Mouse (Mus musculus): ENCODE results near the gene Tmprss7.
A peak's percentile ranks its signal among the peaks of the same experiment; 100 is the strongest.

The Tmprss7 gene

DNA sequence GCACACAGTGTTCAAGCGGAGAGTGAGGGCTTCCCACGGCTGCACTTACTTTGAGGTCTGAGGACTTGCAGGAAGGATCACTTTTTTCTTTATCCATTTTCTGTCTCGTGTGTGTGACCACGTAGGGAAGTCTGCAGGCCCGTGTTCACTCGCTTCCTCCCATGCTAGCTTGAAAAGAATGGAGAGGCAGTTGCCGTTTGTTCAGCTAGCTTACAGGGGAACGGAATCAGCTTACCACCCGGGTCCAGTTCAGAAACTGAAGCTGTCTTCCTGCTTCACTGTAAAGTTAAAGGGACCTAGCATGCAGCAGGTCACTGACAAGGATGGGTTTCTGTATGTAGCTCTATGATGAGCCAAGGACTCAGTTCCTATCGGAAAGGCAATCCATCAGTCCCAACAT is at the start of gene Tmprss7:
Tmprss7 (minus strand) TSS at position 101 of the 400 bp plus-strand sequence.
- DNase-seq (ENCODE audit: low spot score): no peak

DNA sequence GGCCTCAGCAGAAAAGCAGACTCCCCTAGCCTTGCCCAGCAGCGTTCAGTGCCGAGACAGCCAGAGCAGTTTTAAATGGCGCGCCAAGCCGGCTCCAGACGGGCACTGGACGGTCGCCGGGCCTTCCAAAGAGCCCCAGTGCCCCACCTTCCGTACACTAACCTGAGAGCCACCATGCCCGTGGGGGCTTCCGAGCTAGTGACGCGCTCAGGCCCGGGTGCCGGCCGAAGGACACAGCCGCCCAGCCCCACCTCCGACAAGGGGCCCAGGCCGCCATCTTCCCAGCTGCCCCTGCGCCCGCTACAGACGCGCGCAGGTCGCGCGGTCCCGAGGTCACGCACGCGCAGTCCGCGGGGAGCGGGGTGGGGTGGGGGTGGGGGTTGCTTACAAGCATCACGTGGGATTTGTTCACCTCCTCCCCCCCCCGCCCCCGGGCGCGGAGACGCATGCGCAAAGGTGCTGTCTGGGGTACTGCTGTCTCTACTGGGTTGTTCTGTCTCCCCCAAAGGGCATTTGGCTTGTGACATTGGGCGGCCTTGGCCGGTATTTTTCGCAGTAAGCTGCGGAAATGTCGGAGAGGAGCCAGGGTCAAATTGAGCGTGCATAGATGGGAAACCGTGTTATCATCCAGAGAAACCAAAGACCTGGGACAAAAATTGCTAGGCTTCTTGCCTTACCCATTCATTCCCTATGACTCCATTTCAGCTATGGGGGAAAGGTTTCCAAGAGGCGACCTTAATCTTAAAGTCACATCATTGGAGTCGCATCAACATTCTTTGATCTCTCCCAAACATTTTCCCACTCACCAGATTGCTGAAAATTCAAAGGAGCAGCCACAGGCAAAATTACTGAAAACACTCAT is 49.4 kb upstream of the Tmprss7 start, which contains the start of gene Abhd10:
Abhd10 (minus strand) TSS at position 341 of the 862 bp plus-strand sequence.
- DNase-seq (ENCODE audit: low spot score): peak; percentile 95

DNA sequence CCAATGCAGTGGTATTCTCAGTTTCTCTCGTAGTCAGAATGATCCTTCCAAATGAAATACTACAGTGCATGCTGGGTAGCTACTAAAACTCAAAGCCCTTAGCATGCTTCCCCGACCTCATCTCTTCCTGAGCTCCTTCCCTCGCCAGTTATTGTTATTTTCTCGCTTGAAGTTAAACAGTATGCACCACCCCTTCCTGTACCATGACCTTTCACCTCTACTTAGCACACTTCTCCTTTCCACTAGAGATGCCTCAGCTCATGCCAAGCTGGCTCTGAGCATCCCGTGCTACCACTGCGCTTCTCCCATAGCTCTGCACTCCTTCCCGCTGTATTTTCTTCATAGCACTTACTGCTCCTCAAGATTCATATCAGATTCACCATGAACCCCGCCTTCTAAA is 44.4 kb upstream of the Tmprss7 start:
- no peak for DNase-seq (ENCODE audit: low spot score)

DNA sequence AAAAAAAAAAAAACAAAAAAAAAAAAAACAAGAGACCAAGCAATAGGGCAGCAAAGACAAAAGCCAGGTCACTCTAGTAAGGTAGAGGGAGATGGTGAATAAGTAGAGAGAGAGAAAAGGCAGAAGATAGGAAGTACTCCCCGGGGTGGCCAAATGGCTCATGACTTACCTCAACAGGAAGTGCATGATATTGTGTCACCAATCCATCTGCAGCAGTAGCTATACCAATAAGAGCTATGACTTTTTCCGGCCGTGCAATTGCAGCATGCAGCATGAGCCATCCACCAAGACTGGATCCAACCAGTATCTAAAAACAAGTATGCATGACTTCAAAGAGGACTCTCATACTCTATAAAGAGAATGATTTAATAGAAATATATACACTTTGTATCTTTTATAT is 43.3 kb upstream of the Tmprss7 start:
- DNase-seq (ENCODE audit: low spot score): no peak

DNA sequence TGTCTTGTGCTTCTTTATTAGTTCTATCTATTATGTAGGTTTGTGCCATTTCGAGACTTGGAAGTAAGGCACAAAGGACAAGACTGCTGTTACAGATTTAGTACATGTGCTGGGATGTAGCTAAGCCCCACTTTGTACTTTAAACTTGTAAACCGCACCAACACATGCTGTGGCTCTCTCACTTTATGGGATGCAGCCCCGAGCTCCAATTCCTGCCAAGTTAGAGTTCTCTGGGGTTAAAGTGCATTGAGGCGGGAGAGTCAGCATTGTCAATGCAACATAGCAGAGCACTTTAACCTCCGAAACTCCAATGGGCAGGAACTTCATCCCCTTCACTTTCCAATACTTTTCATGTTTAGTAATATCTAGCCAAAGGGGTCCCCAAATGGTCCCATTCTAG is 35.7 kb upstream of the Tmprss7 start:
- DNase-seq (ENCODE audit: low spot score): no peak

DNA sequence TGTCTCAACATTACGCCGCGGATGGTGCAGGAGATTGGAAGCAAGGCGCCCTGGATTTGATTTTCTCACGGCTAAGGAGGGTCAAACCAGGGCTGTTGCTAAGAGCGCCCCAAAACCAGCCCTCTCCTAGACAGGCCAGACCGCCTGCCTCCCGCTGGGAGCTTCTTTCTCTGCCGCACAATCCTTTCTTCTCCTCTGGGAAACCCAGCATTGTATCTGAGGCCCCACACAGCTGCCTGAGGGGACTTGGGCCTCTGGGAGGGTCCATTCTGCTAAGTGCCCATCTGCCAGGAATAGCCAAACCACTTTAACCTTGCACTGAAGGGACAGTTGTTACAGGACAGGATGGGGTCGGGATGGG is 31.3 kb upstream of the Tmprss7 start:
- DNase-seq (ENCODE audit: low spot score): no peak

DNA sequence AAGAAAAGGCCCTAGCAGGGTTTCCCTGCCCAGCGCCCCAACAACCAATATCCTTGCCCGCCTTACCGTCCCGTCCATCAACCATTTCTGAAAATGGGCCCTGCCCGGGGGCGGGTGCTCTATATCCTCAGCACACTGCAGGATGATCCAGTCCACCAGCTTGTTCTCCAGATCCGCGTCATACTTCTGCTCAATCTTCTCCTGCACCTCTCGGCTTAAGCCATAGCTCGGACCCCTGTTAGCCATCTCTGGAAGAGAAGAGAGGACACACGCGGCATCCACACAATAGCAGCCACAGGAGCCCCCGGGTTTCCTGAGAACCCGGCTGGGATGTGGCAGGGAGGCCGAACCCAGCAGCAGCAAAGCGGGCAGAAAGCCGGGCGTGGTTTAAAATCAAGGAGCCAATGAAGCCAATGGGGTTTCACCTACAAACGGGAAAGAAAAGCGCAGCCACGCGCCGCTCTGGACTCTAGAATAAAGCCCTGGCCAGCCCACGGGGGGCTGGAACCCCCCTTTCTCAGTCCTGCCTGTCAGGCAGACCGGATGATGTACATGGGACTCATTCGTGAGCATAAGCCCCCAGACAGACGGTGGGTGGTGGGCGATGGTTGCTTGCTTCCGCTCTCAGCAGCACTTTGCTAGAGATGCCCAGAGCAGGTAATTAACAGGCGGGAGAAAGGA is 30.7 kb upstream of the Tmprss7 start, which contains the start of gene Tagln3:
Tagln3 (minus strand) TSS at position 548 of the 681 bp plus-strand sequence.
- DNase-seq (ENCODE audit: low spot score): no peak

DNA sequence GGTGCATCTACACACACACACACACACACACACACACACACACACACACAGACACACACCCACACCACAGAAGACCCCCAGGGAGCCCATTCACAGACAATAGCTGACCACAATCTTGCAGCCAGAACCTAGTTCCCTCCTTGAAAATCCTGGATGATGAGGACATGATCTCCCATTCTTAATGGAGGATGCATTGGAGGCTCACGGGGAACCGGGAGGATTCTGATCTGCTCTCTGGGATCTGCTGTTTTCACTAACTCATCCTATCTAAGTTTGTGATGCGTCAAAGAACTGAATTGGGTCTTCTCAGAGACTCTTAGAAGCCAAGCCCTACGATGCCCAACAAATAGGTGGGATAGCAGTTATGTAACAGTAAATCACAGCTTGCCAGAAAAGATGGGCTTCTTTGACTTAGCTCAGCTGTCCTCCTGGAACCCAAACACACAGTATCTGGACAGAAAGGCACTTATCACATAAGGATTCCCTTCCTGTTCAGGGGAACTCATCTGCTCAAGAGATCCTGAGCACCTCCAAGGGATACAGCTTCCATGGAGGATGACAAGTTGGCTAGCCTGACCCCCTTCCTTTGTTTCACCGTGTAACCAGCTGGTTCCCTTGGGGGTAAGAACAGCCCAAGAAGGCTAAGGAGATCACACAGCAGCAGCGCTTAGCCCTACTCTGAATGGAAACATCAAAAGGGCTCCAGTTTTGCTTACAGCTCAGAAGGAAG is 29.9 kb upstream of the Tmprss7 start:
- DNase-seq (ENCODE audit: low spot score): no peak

DNA sequence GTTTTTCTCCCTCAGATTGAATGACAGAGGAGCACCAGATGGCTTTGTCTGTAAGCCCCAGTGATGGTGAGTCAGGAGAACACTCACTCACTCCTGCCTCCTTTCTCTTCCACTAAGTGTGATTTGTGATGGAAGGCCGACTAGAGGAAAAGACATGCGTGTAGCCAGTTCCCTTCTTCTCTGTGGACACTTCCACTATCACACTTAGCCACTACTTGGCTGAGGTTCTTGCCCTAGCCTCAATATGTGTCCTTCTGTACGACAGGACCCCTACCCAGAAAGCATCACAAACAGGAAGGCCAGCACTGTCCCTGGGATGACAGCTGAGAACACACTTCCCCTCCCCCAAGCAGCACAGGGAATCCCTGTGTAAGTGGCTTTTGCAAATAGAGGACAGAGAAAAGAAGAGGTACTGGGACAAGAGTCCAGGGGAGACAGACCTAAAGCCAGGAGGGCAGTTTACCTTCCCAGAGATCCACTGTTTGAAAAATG is 29.0 kb upstream of the Tmprss7 start:
- no peak for DNase-seq (ENCODE audit: low spot score)

DNA sequence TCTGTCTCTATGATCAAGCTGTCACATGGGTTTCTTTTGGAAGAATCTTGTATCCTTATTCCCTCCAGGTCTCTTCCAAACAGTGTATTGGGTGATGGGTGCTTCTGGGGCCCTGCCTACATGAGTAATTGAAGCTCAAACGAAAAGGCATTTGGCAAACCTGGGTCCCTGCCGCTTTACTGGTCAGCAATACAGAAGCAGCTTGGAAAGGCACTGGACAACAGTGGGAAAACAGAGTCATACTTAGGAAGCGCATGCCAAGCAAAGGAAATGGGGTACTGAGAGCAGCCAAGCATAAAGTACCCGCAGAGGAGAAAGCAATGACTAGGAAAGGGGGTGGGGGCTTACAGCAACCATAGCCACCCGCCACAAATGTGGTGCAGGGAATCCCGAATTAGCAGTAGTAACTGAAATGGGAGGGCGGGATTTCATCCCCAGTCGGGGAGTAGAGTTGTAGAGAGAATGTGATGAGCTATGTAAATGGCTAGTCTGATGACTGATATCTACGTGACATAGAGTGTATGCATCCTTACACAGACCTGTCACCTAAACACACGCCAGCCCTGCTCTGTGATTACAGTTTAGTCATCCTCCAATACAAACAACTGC is 26.7 kb upstream of the Tmprss7 start:
- DNase-seq (ENCODE audit: low spot score): no peak

DNA sequence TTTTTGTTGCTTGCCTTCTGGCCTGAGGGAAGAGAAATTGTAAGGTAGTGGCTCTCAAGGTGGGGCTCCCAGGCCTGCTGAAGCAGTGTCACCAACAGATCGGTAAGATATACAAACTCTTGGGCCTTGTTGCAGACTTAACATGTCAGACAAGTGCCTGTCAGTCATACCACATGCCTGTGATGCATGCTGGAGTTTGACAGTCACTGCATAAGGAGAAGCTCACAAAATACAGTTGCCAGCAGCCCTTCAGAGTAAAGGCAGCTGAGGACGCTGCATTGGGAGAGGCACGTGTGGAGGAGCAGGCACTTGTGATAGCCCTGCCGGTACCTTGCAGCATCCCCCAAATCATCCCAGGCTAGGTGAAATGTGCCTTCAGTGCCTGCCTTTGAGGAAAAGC is 24.8 kb upstream of the Tmprss7 start:
- DNase-seq (ENCODE audit: low spot score): no peak

DNA sequence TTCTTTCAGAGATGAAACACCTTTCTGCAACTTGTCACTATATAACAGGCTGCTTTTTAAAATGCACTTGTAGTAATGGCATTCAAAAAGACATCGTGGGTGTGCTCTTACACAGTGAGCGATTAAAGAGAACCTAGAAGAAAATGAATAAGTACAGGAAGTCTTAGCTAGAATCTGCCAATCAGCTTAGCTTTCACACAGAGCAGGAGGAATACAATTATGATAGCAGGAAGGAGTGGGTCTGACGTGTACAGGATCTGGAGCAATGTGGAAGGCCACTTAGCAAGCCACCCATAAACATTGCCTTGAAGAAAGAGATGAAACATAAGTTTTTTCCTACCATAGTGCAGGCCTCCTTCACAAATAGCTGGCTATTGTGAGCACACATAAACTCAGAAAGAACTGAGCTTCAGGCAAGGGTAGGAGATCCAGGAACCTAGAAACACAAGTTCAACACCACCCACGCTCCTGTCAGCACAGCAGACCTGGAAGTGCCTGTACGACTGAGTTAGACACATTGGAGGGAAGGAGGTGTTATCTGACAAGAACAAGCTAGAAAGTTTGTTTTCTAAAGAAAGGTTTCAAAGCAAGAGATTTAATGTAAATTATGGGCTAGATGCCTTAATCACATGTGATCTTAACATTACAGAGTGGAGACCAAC is 21.2 kb upstream of the Tmprss7 start:
- DNase-seq (ENCODE audit: low spot score): no peak

DNA sequence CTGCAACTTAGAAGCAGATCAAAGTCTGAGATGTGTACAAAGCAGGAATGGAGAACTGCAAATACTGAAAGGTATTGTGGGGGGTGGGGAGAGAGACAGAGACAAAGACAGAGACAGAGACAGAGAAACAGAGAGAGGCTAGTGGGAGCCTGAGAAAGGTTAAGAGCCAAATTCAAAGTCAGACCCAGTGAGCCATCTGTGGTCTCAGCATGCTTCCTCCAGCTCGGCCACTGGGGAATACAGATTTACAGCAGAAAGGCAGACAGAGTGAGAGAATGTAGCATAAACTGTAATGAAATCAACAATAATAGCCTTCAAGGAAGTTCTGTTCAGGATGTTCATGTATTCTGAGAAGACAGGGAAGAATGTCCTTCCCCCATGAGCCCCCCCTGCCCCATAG is 20.4 kb upstream of the Tmprss7 start:
- DNase-seq (ENCODE audit: low spot score): no peak

DNA sequence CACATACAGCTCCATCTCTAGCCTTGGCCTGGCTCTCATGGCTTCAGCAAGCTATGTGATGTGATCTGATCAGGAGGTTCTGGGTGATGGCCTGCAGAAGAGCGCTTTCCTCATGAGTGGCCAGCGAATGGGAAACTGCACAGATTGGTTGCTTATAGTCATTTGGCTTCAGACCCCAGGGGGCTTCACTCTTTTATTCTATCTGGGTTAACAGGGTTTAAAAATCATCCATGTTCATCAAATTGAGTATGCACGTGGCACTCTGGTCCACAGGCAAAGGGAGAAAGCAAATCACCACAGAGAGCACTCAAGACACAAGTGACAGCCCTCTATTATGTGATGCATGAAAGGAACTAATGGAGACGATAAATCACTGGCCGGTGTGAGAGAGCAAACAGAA is 19.8 kb upstream of the Tmprss7 start:
- no peak for DNase-seq (ENCODE audit: low spot score)

DNA sequence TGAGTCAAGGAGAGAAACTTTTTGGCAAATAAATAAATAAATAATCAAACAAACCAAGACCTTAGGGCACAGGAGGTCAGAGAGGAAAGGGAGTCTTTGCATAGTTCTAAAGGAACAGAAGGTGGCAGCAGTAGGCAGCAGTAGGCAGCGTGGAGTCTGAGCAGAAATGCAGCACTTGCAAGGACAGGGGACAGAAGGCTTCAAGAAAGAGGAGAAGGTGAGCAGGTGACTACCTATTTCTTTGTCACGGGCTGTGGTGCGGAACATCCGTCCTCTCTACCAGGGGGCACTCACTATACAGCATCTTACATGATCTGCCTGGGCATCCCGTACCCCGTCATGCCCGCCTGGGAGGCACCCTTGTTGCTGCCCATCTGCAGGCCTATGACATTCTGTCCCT is 17.8 kb upstream of the Tmprss7 start:
- peak; percentile 43 for DNase-seq (ENCODE audit: low spot score)

DNA sequence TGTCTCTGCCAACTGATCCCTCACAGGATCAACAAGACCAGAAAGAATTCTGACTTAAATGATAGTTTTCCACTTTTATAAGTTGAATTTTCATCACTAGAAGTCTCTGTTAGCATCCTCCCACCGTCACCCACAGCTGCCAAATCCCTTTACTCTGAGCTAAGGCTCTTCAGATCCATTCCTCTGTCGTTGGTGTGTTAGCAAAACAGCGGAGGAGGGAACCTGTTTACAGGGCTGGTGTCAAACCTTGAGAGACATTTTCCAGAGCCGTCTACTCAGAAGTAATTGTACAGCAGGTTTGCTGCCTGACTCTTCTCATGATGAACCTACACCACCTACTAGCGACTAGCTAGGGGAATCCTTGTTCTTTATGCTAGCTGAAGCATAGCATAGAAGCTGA is 5.8 kb upstream of the Tmprss7 start:
- no peak for DNase-seq (ENCODE audit: low spot score)

DNA sequence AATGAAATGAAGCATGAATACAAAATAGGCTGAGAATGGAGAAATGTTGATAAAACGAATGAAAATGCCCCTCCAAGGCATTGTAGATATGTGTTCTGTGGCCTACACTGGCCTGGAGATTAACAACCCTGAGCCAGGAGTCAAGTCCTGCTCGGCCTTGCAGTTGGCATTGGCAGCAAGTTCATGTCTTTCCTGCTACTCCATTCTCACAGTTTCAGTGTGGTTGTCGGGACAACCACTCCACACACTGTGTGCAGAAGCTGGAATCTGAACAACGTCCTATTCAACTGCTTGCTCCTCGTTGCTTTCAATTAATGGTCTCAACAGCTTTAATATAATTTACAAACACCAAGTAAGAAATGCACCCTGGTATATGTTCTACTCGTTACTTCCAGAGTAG is 4.5 kb upstream of the Tmprss7 start:
- DNase-seq (ENCODE audit: low spot score): no peak

DNA sequence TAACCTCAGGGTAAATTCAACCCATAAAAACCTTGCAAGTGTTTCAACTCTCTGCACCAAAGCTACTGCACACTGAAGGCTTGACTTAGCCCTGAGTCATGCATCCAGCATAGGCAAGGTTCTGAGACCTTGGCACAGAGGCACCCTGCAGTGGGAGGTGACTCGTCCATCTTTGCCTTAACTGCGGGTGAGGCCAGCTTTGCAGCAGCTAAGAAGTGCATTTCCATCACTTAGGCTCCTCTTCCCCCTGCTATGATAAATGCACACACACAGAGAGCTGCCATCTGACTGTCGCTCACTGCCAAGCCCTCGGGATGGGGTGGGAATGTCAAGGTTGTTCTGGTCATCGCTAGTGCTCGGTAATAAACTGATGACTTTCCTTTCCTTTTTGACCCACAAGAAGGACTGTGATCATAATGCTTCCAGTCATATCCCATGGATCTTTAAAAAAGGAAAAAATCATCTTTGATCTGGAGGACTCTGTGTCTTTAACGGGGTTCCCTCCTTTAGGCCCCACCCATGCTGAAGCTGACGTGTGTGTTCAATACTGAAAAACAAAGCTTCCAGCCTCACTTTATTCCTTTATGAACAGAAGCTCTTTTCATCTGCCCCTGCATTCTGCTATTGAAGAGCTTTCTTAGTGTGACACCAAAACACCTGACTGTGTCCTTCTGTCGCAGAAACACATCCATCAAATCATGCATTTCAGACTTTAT is 2.1 kb upstream of the Tmprss7 start:
- no peak for DNase-seq (ENCODE audit: low spot score)

DNA sequence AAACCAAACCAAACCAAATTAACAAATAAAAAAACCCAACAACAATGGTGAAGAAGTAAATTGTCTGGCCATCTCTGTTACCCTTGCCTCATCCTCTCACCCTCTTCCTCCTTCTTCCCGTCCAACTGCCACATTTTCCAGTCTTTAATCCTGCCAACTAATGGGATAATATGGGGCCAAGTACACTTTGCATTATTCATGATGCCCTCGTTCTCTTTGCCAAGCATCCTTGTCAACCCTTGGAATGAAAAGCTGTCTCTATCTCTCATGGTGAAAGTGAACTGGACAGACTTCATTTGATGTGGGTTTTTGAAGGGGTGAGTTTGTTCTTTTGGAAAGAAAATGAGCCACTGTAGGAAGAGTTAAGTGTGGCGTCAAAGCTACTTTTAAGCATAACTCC is 607 bp downstream of the Tmprss7 start:
- no peak for DNase-seq (ENCODE audit: low spot score)

DNA sequence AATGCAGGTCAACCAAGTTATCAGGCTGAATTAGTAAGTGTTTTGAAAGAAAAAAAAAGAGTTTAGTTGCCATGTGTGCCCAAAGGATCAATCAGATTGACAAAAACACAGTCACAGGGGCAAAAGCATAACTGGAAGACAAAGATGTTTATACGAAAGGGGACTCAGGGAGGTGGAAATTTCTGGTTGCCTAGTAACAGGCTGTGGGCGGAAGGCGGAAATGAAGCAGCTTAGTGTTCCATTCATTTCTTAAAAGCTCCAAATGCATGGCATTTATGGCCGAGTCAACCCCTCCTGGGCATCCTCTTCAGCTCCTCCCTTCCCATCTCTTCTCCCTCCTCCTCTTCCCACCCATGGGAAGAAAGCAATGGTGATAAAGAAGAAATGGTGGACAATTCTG is 3.3 kb downstream of the Tmprss7 start:
- no peak for DNase-seq (ENCODE audit: low spot score)

DNA sequence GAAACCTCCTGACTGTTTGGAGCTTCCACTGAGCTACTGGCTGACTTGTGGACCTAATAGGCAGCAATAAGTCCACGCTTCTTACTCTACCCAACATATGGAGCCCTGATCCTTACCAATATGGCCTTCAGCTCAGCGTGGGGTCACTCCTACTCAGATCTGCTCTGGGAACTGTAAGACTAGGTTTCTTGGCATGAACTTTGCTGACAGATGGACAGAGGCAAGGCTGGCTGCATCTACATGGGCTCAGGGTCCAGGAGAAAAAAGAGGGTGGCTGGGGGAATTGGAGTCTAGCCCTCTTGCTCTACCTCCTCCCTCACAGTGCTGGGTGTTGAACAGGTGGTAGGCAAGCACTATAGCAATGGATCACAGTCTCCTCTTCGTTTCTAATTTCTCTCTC is 6.6 kb downstream of the Tmprss7 start:
- DNase-seq (ENCODE audit: low spot score): no peak

All from adipocyte (in vitro differentiated cells).